In the genomic region with DNA sequence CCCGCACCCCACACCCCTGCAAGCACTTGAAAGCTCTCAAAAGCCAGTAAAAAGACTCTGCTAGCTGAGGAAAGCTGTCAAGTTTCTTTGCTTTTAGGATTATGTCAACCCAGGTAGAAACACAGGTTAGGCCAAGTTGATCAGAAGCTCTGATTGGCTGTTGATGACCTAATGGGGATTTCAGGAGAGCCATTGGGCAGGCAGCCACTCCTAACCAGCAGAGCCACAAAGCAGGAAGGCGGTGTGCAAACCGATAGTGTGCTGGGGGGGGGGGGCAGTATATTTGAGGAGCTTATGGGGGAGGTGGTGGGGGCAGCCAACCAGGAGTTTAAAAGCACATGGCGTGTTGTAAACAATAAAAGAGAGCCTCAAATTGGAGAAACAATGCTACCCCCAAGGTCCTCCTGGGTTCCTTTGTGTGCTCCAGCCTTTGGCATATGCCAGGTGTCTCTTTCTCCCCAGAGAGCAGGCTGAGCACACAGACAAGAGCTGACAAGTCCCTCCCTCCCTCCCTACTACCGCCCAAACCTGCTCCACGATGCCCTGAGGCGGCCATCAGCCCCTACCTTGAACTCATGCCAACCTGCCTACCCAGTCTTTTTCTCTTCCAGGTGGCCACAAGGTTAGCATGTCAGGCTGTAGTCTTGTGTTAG, we compare ENCODE assay signal across 10 mouse cellular contexts. TPM values are rescaled to one million over a fixed set of nuclear protein-coding genes. Genes with fewer than 3 reads are reported as not detected.
DNase-seq lines count a peak whose midpoint lies in the region; ATAC-seq and TF ChIP-seq lines count a peak whose summit lies in the region.
"Had no signal": no experiment of that assay in that cellular context is flagged by ENCODE, and none has a peak within 500 bp of the region (broad histone marks: within the 10 kb centered on the region; RNA-seq: fewer than 3 reads in every experiment).

No protein-coding gene starts in this region.

- H3K27ac ChIP-seq in kidney, embryonic 14.5 days (ENCODE audit: low read depth, low read length) = peak overlapping the region; percentile 68; the same call in 1 of the 2 replicates
- peak overlapping the region; percentile 92 for H3K27ac ChIP-seq in lung, embryonic 15.5 days
- H3K27ac ChIP-seq in gastrocnemius, adult 2 months = no peak overlapping the region
- H3K27ac ChIP-seq: hindbrain, embryonic 15.5 days had no signal

- TF ChIP-seq CTCF in gastrocnemius, adult 2 months (IDR thresholded peaks at IDR 0.05) = no peak

- intact Hi-C loops in gastrocnemius, adult 2 months (cut with DNase I) = no loop called here

- H3K4me3 ChIP-seq in kidney, embryonic 14.5 days (ENCODE audit: low read length) = no peak overlapping the region
- H3K4me3 ChIP-seq in lung, embryonic 15.5 days = no peak overlapping the region
- no peak overlapping the region for H3K4me3 ChIP-seq in gastrocnemius, adult 2 months
- H3K4me3 ChIP-seq: hindbrain, embryonic 15.5 days had no signal

- peak; percentile 44 to 48 for DNase-seq in urinary bladder, adult 18-20 months (ENCODE audit: low spot score in 2 of 2)
- DNase-seq in urinary bladder, postnatal 10 days (ENCODE audit: low spot score) = no peak
- DNase-seq in urinary bladder, postnatal 36 days (ENCODE audit: low spot score in 2 of 2) = peak; percentile 18 to 49
- DNase-seq in layer of hippocampus, adult 18-20 months (ENCODE audit: low spot score in 2 of 2) = no peak
- DNase-seq in thymus, postnatal 25 days = no peak
- DNase-seq in gastrocnemius, adult 2 months = no peak
- DNase-seq: gastrocnemius, postnatal 10 days had no signal

- ATAC-seq in kidney, embryonic 14.5 days (ENCODE audit: low FRiP score, low TSS enrichment) = peak; percentile 76
- ATAC-seq in lung, embryonic 15.5 days (ENCODE audit: borderline replicate concordance, extremely low read depth, low FRiP score, low TSS enrichment) = peak; percentile 87

- 72% methylated on average over 7 of the region's 7 CpGs for WGBS in kidney, embryonic 14.5 days
- WGBS in lung, embryonic 15.5 days = 61% methylated on average over 4 of the region's 7 CpGs

- H3K27me3 ChIP-seq in kidney, embryonic 14.5 days (ENCODE audit: control insufficient read depth, insufficient read depth, low read length) = no peaks in the 10 kb centered on the region
- H3K27me3 ChIP-seq in lung, embryonic 15.5 days = no peaks in the 10 kb centered on the region
- H3K27me3 ChIP-seq: hindbrain, embryonic 15.5 days had no signal

- no peaks in the 10 kb centered on the region for H3K9me3 ChIP-seq in kidney, embryonic 14.5 days (ENCODE audit: control insufficient read depth, low read length)
- no peaks in the 10 kb centered on the region for H3K9me3 ChIP-seq in lung, embryonic 15.5 days
- H3K9me3 ChIP-seq: hindbrain, embryonic 15.5 days had no signal

- no peak overlapping the region for H3K9ac ChIP-seq in kidney, embryonic 14.5 days (ENCODE audit: low read depth, low read length)
- H3K9ac ChIP-seq in lung, embryonic 15.5 days = no peak overlapping the region
- H3K9ac ChIP-seq: hindbrain, embryonic 15.5 days had no signal

- H3K4me1 ChIP-seq in kidney, embryonic 14.5 days (ENCODE audit: control insufficient read depth, insufficient read depth, low read length) = no peaks in the 10 kb centered on the region
- H3K4me1 ChIP-seq in lung, embryonic 15.5 days = peaks cover 14% of the 10 kb centered on the region
- H3K4me1 ChIP-seq: hindbrain, embryonic 15.5 days had no signal

- no peaks in the 10 kb centered on the region for H3K36me3 ChIP-seq in kidney, embryonic 14.5 days (ENCODE audit: control insufficient read depth, insufficient read depth, low read length)
- H3K36me3 ChIP-seq in lung, embryonic 15.5 days = no peaks in the 10 kb centered on the region
- H3K36me3 ChIP-seq: hindbrain, embryonic 15.5 days had no signal

- no peak overlapping the region for H3K4me2 ChIP-seq in kidney, embryonic 14.5 days (replicated peaks; ENCODE audit: low read depth, low read length)
- peak overlapping the region; percentile 26; the same call in 1 of the 2 replicates for H3K4me2 ChIP-seq in lung, embryonic 15.5 days
- H3K4me2 ChIP-seq: hindbrain, embryonic 15.5 days had no signal

RNA-seq across cellular contexts. Expression of a gene that starts 18.3 kb away (rescaled TPM):
- 68.8 and 83.0 TPM in 2 replicates for polyA plus RNA-seq in kidney, embryonic 14.5 days (2014; fragmentation: Nextera tagmentation; extraction: Ambion mirVana)
- polyA plus RNA-seq in lung, embryonic 15.5 days (2015; fragmentation: Nextera tagmentation; extraction: Ambion mirVana) = 133 and 147 TPM in 2 replicates
- total RNA-seq in layer of hippocampus, adult 18-20 months (2021) = 10 to 100 TPM; 46.9 to 49.2 TPM
- total RNA-seq in gastrocnemius, adult 2 months (2021) = 10 to 100 TPM; 16.7 to 25.6 TPM

RNA-seq across cellular contexts. Expression of a gene that starts 49.6 kb away (rescaled TPM):
- polyA plus RNA-seq in kidney, embryonic 14.5 days (2014; fragmentation: Nextera tagmentation; extraction: Ambion mirVana) = 75.1 and 75.7 TPM in 2 replicates
- polyA plus RNA-seq in lung, embryonic 15.5 days (2015; fragmentation: Nextera tagmentation; extraction: Ambion mirVana) = 61.1 and 62.2 TPM in 2 replicates
- total RNA-seq in layer of hippocampus, adult 18-20 months (2021) = 10 to 100 TPM; 17.2 to 18.5 TPM
- total RNA-seq in gastrocnemius, adult 2 months (2021) = 1 to 10 TPM; 6.7 to 8.1 TPM

Comparison
In these comparisons a context has a peak if more than half of its experiments do, and no peak if none do; other contexts are left out.
1. DNase-seq: peak in urinary bladder, adult 18-20 months (2 of 2) and urinary bladder, postnatal 36 days (2 of 2); none in urinary bladder, postnatal 10 days (single experiment), layer of hippocampus, adult 18-20 months (0 of 2), thymus, postnatal 25 days (single experiment) and gastrocnemius, adult 2 months (single experiment).